Mouse (Mus musculus) leukemia stem cell, adult 10-12 weeks (primary cell): ENCODE results near the gene D630023F18Rik. TPM values are rescaled to one million over a fixed set of nuclear protein-coding genes. Genes with fewer than 3 reads are reported as not detected.

Source experiments
- polyA plus RNA-seq: library from polyadenylated mRNA; stranded (reverse); fragments of >175 nt; gene quantifications from 2 replicates; pipeline ENCODE4 v1.2.3, GENCODE M21; 2012; ENCODE audit warnings: low replicate concordance

D630023F18Rik gene
- 0.12 TPM in 1 of 2 replicates, not detected in the other for polyA plus RNA-seq

DNA sequence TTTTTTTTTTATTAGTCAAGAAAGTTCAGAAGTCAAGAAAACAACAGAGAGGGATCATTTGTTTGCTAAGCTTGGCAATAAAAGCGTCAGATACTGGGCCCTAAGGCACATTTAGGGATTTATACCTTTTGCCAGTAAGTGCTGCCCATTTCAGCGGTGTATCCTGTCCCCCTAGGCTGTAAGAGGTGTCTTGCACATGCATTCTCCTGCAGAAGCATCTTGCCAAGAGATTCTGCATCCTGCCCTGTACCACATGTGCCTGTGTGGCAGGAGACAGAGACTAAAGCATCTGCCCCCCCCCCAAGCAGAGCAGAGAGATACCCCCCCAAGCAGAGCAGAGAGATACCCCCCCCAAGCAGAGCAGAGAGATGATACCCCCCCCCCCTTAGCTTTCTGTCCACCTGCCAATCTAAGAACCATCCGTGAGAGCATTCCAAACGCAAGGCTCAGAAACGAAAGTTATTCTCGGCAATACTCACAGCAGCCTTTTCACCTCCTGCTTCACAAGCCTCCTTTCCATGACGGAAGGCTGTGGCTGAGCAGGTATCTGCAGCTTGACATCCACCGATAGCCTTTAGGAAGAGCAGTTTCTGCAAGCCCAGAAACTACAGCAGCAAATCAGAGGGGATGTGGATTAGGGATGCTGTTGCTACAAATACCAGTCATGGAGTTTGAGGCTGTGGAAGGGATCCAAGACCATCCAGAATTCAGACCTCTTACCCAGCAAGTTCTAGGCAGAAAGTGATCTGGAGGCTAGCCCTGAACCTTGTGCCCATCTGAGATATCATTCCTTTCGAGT, at the start of gene D630023F18Rik:
Gene D630023F18Rik (minus strand): TSS at position 641 of the 799 bp plus-strand sequence.

DNA sequence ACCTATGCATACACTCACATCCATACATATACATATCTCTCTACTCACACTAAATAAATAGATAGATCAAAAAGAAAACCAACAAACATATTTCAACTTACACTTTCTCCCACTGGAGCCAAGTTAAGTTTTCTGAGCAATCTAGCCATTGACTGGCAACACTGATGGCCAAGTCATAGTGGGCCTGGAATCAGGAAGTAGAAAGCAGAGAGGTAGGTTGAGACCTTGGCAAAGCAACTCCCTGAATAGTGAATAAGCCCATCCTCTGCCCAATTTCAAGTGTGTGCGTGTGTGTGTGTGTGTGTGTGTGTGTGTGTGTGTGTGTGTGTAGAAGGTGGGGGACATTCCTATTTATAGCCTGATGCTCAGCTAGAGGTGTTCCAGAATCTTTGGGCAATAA, 3.6 kb downstream of the D630023F18Rik start, which contains the start of gene Gm28845:
Gene Gm28845 (minus strand): TSS at position 121 of the 400 bp plus-strand sequence.

DNA sequence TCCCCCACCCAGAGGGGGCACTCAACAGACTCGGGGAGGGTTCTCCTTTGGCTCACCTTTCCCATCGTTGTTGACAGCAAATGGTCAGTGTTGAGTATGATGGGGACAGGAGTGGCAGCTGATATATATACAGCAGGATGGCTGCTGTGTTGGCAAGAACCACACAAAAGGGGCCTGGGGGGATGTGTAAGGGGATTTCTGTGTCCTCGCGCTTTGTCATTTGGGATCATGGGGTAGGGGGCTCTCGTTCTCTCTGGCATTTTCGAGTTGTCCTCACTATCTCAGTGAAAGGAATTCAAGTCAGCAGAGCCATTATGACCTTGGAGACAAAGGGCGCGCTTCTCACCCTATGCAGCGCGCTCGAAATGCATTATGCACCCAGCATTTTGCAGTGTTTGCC, 19.7 kb downstream of the D630023F18Rik start, which contains the start of gene Cryga:
Gene Cryga (minus strand): TSS at position 101 of the 400 bp plus-strand sequence.

DNA sequence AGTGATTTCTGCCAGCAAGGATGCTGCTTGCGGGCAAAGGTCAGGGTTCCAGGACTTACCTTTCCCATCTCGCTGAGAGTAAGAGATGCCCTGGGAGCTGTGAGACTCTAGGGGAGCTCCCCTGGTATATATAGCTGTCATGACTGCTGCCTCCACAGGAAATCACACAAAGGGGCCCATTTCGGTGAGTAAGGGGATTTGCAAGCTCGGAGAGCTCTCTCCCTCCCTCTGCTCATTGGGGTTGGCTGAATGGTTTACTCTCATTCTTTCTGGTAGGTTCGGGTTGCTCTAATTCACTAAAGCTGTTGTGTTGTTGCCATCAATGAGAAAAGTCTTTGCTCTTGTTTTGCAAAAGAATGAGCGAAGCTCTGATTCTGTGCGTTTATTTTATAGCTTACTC, 40.8 kb downstream of the D630023F18Rik start, which contains the start of gene Crygb:
Gene Crygb (minus strand): TSS at position 101 of the 400 bp plus-strand sequence.

DNA sequence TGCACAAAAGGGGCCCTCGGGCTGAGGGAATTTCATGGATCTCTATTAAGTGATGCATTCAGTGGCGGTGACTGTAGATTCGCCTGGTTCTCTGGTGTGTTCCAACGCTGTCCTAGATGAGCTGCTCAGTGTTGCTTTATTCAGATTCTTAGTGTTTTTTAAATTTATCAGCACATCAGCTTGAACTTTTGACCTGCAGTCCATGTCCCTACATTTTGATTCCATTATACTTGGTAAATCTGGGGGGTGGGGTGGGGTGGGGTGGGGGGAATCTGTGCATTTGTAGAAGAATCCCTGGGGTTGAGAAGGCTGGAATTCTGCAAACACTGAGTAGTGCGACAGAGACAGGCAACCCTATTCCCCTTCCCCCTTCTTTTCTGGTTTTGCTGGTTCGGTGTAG, 49.4 kb downstream of the D630023F18Rik start, which contains the start of gene Crygc:
Gene Crygc (minus strand): TSS at position 101 of the 400 bp plus-strand sequence.

DNA sequence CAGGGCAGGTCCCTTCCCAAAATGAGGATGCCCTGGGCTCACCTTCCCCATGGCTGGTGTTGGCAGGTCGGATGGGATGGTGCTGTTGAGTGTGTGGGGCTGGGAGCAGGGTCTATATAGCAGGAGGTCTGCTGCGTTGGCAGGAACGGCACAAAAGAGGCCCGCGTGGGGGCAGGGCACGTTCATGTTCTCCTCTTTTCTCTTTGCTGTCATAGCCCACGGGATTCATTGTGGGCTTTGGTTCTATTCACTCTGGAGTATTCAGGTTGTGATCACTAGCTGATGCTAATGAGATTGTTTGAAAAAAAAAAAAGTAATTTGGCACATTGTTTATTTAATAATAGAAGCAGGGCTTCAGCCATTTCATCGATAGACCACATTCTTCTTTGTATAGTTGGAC, 59.7 kb downstream of the D630023F18Rik start, which contains the start of gene Crygd:
Gene Crygd (minus strand): TSS at position 101 of the 400 bp plus-strand sequence.

Other genes starting within 250 kb of the D630023F18Rik start
- 0.50 and 1.5 TPM in 2 replicates for gene Plekhm3, start 166.4 kb downstream of the D630023F18Rik start, polyA plus RNA-seq
- gene Akr1cl, start 90.5 kb downstream of the D630023F18Rik start, polyA plus RNA-seq: not detected in 2 replicates
- not detected in 2 replicates for gene Cryge, start 72.1 kb downstream of the D630023F18Rik start, polyA plus RNA-seq
- not detected in 2 replicates for gene Crygd, start 59.8 kb downstream of the D630023F18Rik start, polyA plus RNA-seq
- not detected in 2 replicates for gene Crygc, start 49.5 kb downstream of the D630023F18Rik start, polyA plus RNA-seq
- not detected in 2 replicates for gene Crygb, start 40.9 kb downstream of the D630023F18Rik start, polyA plus RNA-seq
- not detected in 2 replicates for gene Cryga, start 19.8 kb downstream of the D630023F18Rik start, polyA plus RNA-seq
- not detected in 2 replicates for gene Gm28845, start 3.7 kb downstream of the D630023F18Rik start, polyA plus RNA-seq
- 0.38 and 0.81 TPM in 2 replicates for gene Idh1, start 63.3 kb upstream of the D630023F18Rik start, polyA plus RNA-seq
- 18.0 and 23.6 TPM in 2 replicates for gene Pikfyve, start 63.5 kb upstream of the D630023F18Rik start, polyA plus RNA-seq
- not detected in 2 replicates for gene Pth2r, start 158.8 kb upstream of the D630023F18Rik start, polyA plus RNA-seq